Mouse (Mus musculus): ENCODE measurements around the gene Galnt10. TPM values are rescaled to one million over a fixed set of nuclear protein-coding genes. Genes with fewer than 3 reads are reported as not detected.

Gene Galnt10
- polyA plus RNA-seq, 1 experiment = 22.4 TPM

- H3K4me3 ChIP-seq (ENCODE audit: insufficient read depth, low read length) = no peak overlapping the region
- TF ChIP-seq CTCF (IDR thresholded peaks at IDR 0.05; ENCODE audit: low read depth, low read length) (no peak), POLR2A (IDR thresholded peaks at IDR 0.05; ENCODE audit: borderline replicate concordance, low read depth, low read length) (no peak)
- H3K27ac ChIP-seq (ENCODE audit: insufficient read depth, low read depth, low read length) = no peak overlapping the region
- no peaks in the 10 kb centered on the region for H3K4me1 ChIP-seq (ENCODE audit: control insufficient read depth, insufficient read depth, low read length)
Measured at GRCm38 (mm10) chr11:57836401-57836800, 191.2 kb downstream of the Galnt10 start.

Other genes starting within 250 kb of the Galnt10 start
- 41.4 and 49.8 TPM in 2 replicates for gene Fam114a2, start 126.8 kb upstream of the Galnt10 start, polyA plus RNA-seq (2012; ENCODE audit: insufficient read depth, insufficient read length, missing spikeins)
- 47.4 and 57.1 TPM in 2 replicates for gene Mfap3, start 126.8 kb upstream of the Galnt10 start, polyA plus RNA-seq (2012; ENCODE audit: insufficient read depth, insufficient read length, missing spikeins)
- 26.1 and 28.4 TPM in 2 replicates for gene Sap30l, start 156.2 kb downstream of the Galnt10 start, polyA plus RNA-seq (2012; ENCODE audit: insufficient read depth, insufficient read length, missing spikeins)
- gene Hand1, start 187.4 kb downstream of the Galnt10 start, polyA plus RNA-seq (2012; ENCODE audit: insufficient read depth, insufficient read length, missing spikeins) = not detected in 2 replicates